Mouse (Mus musculus) embryonic fibroblast, embryonic 13.5 days (primary cell): ENCODE results near the gene Gpc3.

Source experiments
- CTCF ChIP-seq: IDR thresholded peaks from 2 replicates; pipeline ENCODE4 v1.5.1; 2011; ENCODE audit warnings: mild to moderate bottlenecking, control low read depth, low read length, moderate library complexity, borderline replicate concordance; ENCODE audit not compliant: insufficient read depth
- POLR2A ChIP-seq: IDR thresholded peaks from 2 replicates; pipeline ENCODE4 v1.6.1; 2011; ENCODE audit warnings: low read depth, mild to moderate bottlenecking, control low read depth, low read length, moderate library complexity

DNA sequence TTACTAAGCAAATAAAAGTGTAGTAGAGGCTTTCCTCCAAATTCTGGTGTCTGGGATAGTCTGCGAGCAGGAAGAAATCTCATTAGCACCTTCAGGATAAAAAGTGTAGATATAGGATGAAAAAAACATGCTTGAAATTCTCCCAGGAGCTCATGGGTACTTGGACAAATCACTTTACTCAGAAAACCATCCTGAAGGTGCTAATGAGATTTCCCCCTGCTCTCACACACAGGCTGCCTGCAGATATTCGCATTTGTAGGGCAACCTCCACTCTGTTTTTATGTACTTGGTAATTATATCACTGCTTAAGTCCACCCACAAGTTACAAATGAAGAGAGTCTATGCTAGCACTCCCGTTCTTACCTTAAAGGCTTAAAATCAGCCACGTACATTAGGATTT lies 308.5 kb downstream of the Gpc3 start:
- TF ChIP-seq CTCF = no peak
- no peak for TF ChIP-seq POLR2A
